20 mouse cellular contexts compared by ENCODE assay signal in the genomic region with DNA sequence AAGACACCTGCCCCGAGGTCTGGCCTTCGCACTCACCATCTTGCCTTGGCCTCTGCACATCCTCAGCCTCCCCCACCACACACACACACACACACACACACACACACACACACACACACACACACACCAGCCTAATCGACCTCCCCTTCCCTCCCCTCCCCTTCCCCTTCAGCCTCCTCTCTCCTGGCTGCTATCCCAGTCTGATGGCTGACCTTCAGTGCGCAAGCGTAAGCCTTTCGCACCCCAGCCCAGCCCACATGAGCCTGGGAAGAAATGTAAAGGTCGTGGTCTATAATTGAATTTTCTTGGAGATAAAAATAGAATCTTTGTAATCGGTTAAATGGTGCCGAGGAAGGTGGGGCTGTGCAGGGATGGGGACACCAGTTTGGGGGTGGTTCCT. TPM values are rescaled to one million over a fixed set of nuclear protein-coding genes. Genes with fewer than 3 reads are reported as not detected.
DNase-seq lines count a peak whose midpoint lies in the region; ATAC-seq and TF ChIP-seq lines count a peak whose summit lies in the region.
"Had no signal": no experiment of that assay in that cellular context is flagged by ENCODE, and none has a peak within 500 bp of the region (broad histone marks: within the 10 kb centered on the region; RNA-seq: fewer than 3 reads in every experiment).

No protein-coding gene starts in this region.

- no peak overlapping the region for H3K4me2 ChIP-seq in forebrain, embryonic 16.5 days (ENCODE audit: low read length)
- H3K4me2 ChIP-seq in lung, embryonic 14.5 days, result no peak overlapping the region
- no peak overlapping the region for H3K4me2 ChIP-seq in intestine, embryonic 16.5 days (ENCODE audit: low read depth, low read length)
- H3K4me2 ChIP-seq: embryonic facial prominence, embryonic 12.5 days; heart, embryonic 13.5 days; limb, embryonic 15.5 days; neural tube, embryonic 15.5 days had no signal

- no peaks in the 10 kb centered on the region for H3K9me3 ChIP-seq in forebrain, embryonic 10.5 days
- H3K9me3 ChIP-seq in forebrain, embryonic 16.5 days (ENCODE audit: control insufficient read depth, low read length), result no peaks in the 10 kb centered on the region
- H3K9me3 ChIP-seq in lung, embryonic 14.5 days (ENCODE audit: low read depth, low read length), result no peaks in the 10 kb centered on the region; the same call in 1 of the 2 replicates
- no peaks in the 10 kb centered on the region for H3K9me3 ChIP-seq in intestine, embryonic 16.5 days (ENCODE audit: control insufficient read depth, low read length)
- H3K9me3 ChIP-seq: embryonic facial prominence, embryonic 12.5 days; heart, embryonic 13.5 days; limb, embryonic 15.5 days; neural tube, embryonic 15.5 days had no signal

- 78% methylated on average over 9 of the region's 9 CpGs for WGBS in forebrain, embryonic 10.5 days
- 49% methylated on average over 8 of the region's 9 CpGs for WGBS in forebrain, embryonic 16.5 days
- WGBS in lung, embryonic 14.5 days, result 47% methylated on average over 9 of the region's 9 CpGs
- 49% methylated on average over 8 of the region's 9 CpGs for WGBS in intestine, embryonic 16.5 days

- H3K9ac ChIP-seq in forebrain, embryonic 16.5 days (replicated peaks; ENCODE audit: low read depth, low read length), result no peak overlapping the region
- H3K9ac ChIP-seq in lung, embryonic 14.5 days, result no peak overlapping the region
- no peak overlapping the region for H3K9ac ChIP-seq in intestine, embryonic 16.5 days (ENCODE audit: low read depth, low read length)
- H3K9ac ChIP-seq: embryonic facial prominence, embryonic 12.5 days; heart, embryonic 13.5 days; limb, embryonic 15.5 days; neural tube, embryonic 15.5 days had no signal

- H3K4me3 ChIP-seq in forebrain, embryonic 10.5 days, result no peak overlapping the region
- H3K4me3 ChIP-seq in forebrain, embryonic 16.5 days (replicated peaks; ENCODE audit: low read length), result no peak overlapping the region
- no peak overlapping the region for H3K4me3 ChIP-seq in lung, embryonic 14.5 days (ENCODE audit: low read depth, low read length)
- H3K4me3 ChIP-seq in intestine, embryonic 16.5 days (ENCODE audit: low read length), result no peak overlapping the region
- H3K4me3 ChIP-seq: embryonic facial prominence, embryonic 12.5 days; heart, embryonic 13.5 days; limb, embryonic 15.5 days; neural tube, embryonic 15.5 days had no signal

- H3K27me3 ChIP-seq in forebrain, embryonic 10.5 days (ENCODE audit: poor library complexity, severe bottlenecking), result 0 out of 2 replicates have a peak, but pooled peaks cover 7% of the 10 kb centered on the region
- no peaks in the 10 kb centered on the region for H3K27me3 ChIP-seq in forebrain, embryonic 16.5 days (replicated peaks; ENCODE audit: control insufficient read depth, insufficient read depth, low read length)
- H3K27me3 ChIP-seq in lung, embryonic 14.5 days (ENCODE audit: insufficient read depth, low read length), result no peaks in the 10 kb centered on the region
- H3K27me3 ChIP-seq in intestine, embryonic 16.5 days (replicated peaks; ENCODE audit: control insufficient read depth, insufficient read depth, low read length), result no peaks in the 10 kb centered on the region
- H3K27me3 ChIP-seq: embryonic facial prominence, embryonic 12.5 days; limb, embryonic 15.5 days; neural tube, embryonic 15.5 days had no signal

- no peaks in the 10 kb centered on the region for H3K36me3 ChIP-seq in forebrain, embryonic 10.5 days (replicated peaks)
- H3K36me3 ChIP-seq in forebrain, embryonic 16.5 days (ENCODE audit: control insufficient read depth, insufficient read depth), result no peaks in the 10 kb centered on the region
- H3K36me3 ChIP-seq in lung, embryonic 14.5 days (ENCODE audit: insufficient read depth), result no peaks in the 10 kb centered on the region
- H3K36me3 ChIP-seq in intestine, embryonic 16.5 days (ENCODE audit: control insufficient read depth, insufficient read depth, low read length), result no peaks in the 10 kb centered on the region
- H3K36me3 ChIP-seq: embryonic facial prominence, embryonic 12.5 days; heart, embryonic 13.5 days; limb, embryonic 15.5 days; neural tube, embryonic 15.5 days had no signal

- H3K27ac ChIP-seq in forebrain, embryonic 10.5 days, result peak overlapping the region; percentile 62; the same call in 1 of the 2 replicates
- H3K27ac ChIP-seq in forebrain, embryonic 16.5 days (ENCODE audit: low read length), result no peak overlapping the region
- H3K27ac ChIP-seq in lung, embryonic 14.5 days (ENCODE audit: low read depth), result no peak overlapping the region
- H3K27ac ChIP-seq in intestine, embryonic 16.5 days (ENCODE audit: low read length), result no peak overlapping the region
- H3K27ac ChIP-seq: embryonic facial prominence, embryonic 12.5 days; heart, embryonic 13.5 days; limb, embryonic 15.5 days; neural tube, embryonic 15.5 days had no signal

- no peak for TF ChIP-seq CTCF in lung, embryonic 14.5 days (IDR thresholded peaks at IDR 0.05; ENCODE audit: low read depth)

- peaks cover 40% of the 10 kb centered on the region for H3K4me1 ChIP-seq in forebrain, embryonic 10.5 days
- peaks cover 20% of the 10 kb centered on the region for H3K4me1 ChIP-seq in forebrain, embryonic 16.5 days (replicated peaks; ENCODE audit: control insufficient read depth, insufficient read depth, low read length)
- no peaks in the 10 kb centered on the region for H3K4me1 ChIP-seq in lung, embryonic 14.5 days (ENCODE audit: insufficient read depth)
- H3K4me1 ChIP-seq in intestine, embryonic 16.5 days (ENCODE audit: control insufficient read depth, insufficient read depth, low read length), result peaks cover 5% of the 10 kb centered on the region; the same call in 1 of the 2 replicates
- H3K4me1 ChIP-seq: heart, embryonic 13.5 days had no signal

- no peak for DNase-seq in forebrain, embryonic 10.5 days (ENCODE audit: extremely low spot score, low spot score)
- DNase-seq in lung, embryonic 14.5 days, result peak; percentile 76
- no peak for DNase-seq in lung, postnatal 4 days
- DNase-seq in ovary, postnatal 36 days (ENCODE audit: low spot score), result peak; percentile 6
- DNase-seq in ovary, adult 18-20 months (ENCODE audit: low spot score), result no peak
- DNase-seq in frontal cortex, postnatal 36 days (ENCODE audit: low spot score in 2 of 2), result no peak
- DNase-seq: cerebellum, adult 18-20 months; heart, postnatal 36 days; kidney, adult 18-20 months; kidney, postnatal 25 days; layer of hippocampus, adult 9-11 months; thymus, postnatal 4 days had no signal

- no peak for ATAC-seq in forebrain, embryonic 16.5 days
- ATAC-seq in lung, embryonic 14.5 days (ENCODE audit: insufficient read depth), result peak; percentile 27; the same call in 1 of the 2 replicates
- ATAC-seq in intestine, embryonic 16.5 days, result 0 out of 2 replicates have a peak, but pooled peaks have one; percentile 27

RNA-seq across cellular contexts. Expression of gene Ptprs, which starts 8.8 kb away (rescaled TPM):
- polyA plus RNA-seq in forebrain, embryonic 10.5 days (2016; fragmentation: Nextera tagmentation; extraction: Ambion mirVana), result 80.3 and 91.5 TPM in 2 replicates
- 359 and 391 TPM in 2 replicates for polyA plus RNA-seq in forebrain, embryonic 16.5 days (2015; fragmentation: Nextera tagmentation; extraction: Ambion mirVana)
- 96.8 and 112 TPM in 2 replicates for polyA plus RNA-seq in lung, embryonic 14.5 days (2014; fragmentation: Nextera tagmentation; extraction: Ambion mirVana)
- polyA plus RNA-seq in intestine, embryonic 16.5 days (2015; fragmentation: Nextera tagmentation; extraction: Ambion mirVana), result 34.4 and 37.3 TPM in 2 replicates

RNA-seq across cellular contexts. Expression of gene Znrf4, which starts 27.1 kb away (rescaled TPM):
- not detected in 2 replicates for polyA plus RNA-seq in forebrain, embryonic 10.5 days (2016; fragmentation: Nextera tagmentation; extraction: Ambion mirVana)
- polyA plus RNA-seq in forebrain, embryonic 16.5 days (2015; fragmentation: Nextera tagmentation; extraction: Ambion mirVana), result 0.21 TPM in 1 of 2 replicates, not detected in the other
- not detected in 2 replicates for polyA plus RNA-seq in lung, embryonic 14.5 days (2014; fragmentation: Nextera tagmentation; extraction: Ambion mirVana)
- not detected in 2 replicates for polyA plus RNA-seq in intestine, embryonic 16.5 days (2015; fragmentation: Nextera tagmentation; extraction: Ambion mirVana)
- polyA plus RNA-seq: C2C12; embryonic facial prominence, embryonic 12.5 days; heart, embryonic 13.5 days; limb, embryonic 15.5 days; liver, embryonic 16.5 days; neural tube, embryonic 15.5 days had no signal

Comparison
In these comparisons a context has a peak if more than half of its experiments do, and no peak if none do; other contexts are left out.
1. DNase-seq: peak in lung, embryonic 14.5 days (single experiment) and ovary, postnatal 36 days (single experiment); none in forebrain, embryonic 10.5 days (single experiment), lung, postnatal 4 days (0 of 2), ovary, adult 18-20 months (single experiment) and frontal cortex, postnatal 36 days (0 of 2).